Mouse (Mus musculus) left cerebral cortex, postnatal 36 days (tissue): Measurements from ENCODE around the gene Med19. TPM values are rescaled to one million over a fixed set of nuclear protein-coding genes. Genes with fewer than 3 reads are reported as not detected.
"Not testable (repeated sequence)": the region's sequence is repeated elsewhere in the genome, so short reads cannot be mapped to it uniquely, and the experiment has no call there.

ENCODE experiments used
- DNase-seq, 2 experiments: peaks; one replicate each; pipeline ENCODE4 v3.0.0; 2021 to 2022; ENCODE audit warnings: low spot score in 2 of 2, mixed read lengths in 1 of 2
- intact Hi-C: fragments of 180-260 bp; cut with DNase I; formaldehyde crosslinking; loops from one replicate; pipeline ENCODE4 v1.15.1; 2025
- total RNA-seq, 2 experiments: library from RNA; stranded (reverse); gene quantifications; 2 replicates each; pipeline ENCODE4 v1.2.3; 2021

The Med19 gene
- total RNA-seq, 2 experiments from 2014 or later: 27.2 to 31.9 TPM

GRCm38 (mm10) chr2:84714811-84715561 lies 36.8 kb downstream of the Med19 start, which contains the start of gene Zdhhc5:
Gene Zdhhc5 (minus strand): TSS chr2:84715180.
- DNase-seq: peak; percentile 98 to 99
- intact Hi-C loops: loop anchor here (1.0 to 5.0 kb wide), 3 partner anchors 12 to 82 kb away; partner anchors contain the start of genes Clp1, Gm28635, Med19 and Tmx2

- intact Hi-C loops: loop anchor here (1.0 to 5.0 kb wide), 2 partner anchors 12 to 82 kb away; partner anchors contain the start of genes Clp1 and Ube2l6
- DNase-seq: peak; percentile 77
Measured at GRCm38 (mm10) chr2:84715562-84716361, 37.6 kb downstream of the Med19 start.

GRCm38 (mm10) chr2:84716423-84717355 lies 38.5 kb downstream of the Med19 start:
- intact Hi-C loops: loop anchor here (5.0 kb wide), 1 partner anchor 81 kb away; the partner anchor contains the start of gene Ube2l6

GRCm38 (mm10) chr2:84717357-84717756 lies 39.2 kb downstream of the Med19 start:
- intact Hi-C loops: loop anchor here (5.0 kb wide), 1 partner anchor 80 kb away; the partner anchor contains the start of gene Ube2l6
- no peak for DNase-seq

More at GRCm38 (mm10) chr2:84716423-84717355, 38.5 kb downstream of the Med19 start:
- DNase-seq: no peak

GRCm38 (mm10) chr2:84720718-84721117 lies 42.5 kb downstream of the Med19 start:
- no peak for DNase-seq
- intact Hi-C loops: no loop called here

- DNase-seq: no peak
- intact Hi-C loops: no loop called here
Measured at GRCm38 (mm10) chr2:84721182-84721581, 43.0 kb downstream of the Med19 start.

GRCm38 (mm10) chr2:84723856-84724255 lies 45.7 kb downstream of the Med19 start:
- intact Hi-C loops: no loop called here
- no peak for DNase-seq

- no peak for DNase-seq
- intact Hi-C loops: no loop called here
Measured at GRCm38 (mm10) chr2:84725770-84726169, 47.6 kb downstream of the Med19 start.

- intact Hi-C loops: loop anchor here (1.0 kb wide), 1 partner anchor 11 kb away; the partner anchor contains the start of gene Zdhhc5
- DNase-seq: no peak
Measured at GRCm38 (mm10) chr2:84726716-84727115, 48.5 kb downstream of the Med19 start.

GRCm38 (mm10) chr2:84727172-84727858 lies 49.1 kb downstream of the Med19 start, which contains the start of gene Clp1:
Gene Clp1 (minus strand): TSS chr2:84727350.
- intact Hi-C loops: loop anchor here (1.0 kb wide), 1 partner anchor 12 kb away; the partner anchor contains the start of gene Zdhhc5
- DNase-seq: peak; percentile 96 to 97

- DNase-seq, intact Hi-C loops: not testable (repeated sequence)
Measured at GRCm38 (mm10) chr2:84728191-84728590, 50.0 kb downstream of the Med19 start.

GRCm38 (mm10) chr2:84731206-84731605 lies 53.0 kb downstream of the Med19 start:
- intact Hi-C loops: loop anchor here (10.0 kb wide), 1 partner anchor 314 kb away; the partner anchor contains the start of gene Tnks1bp1
- DNase-seq: no peak

- intact Hi-C loops: loop anchor here (10.0 kb wide), 1 partner anchor 312 kb away; the partner anchor contains the start of gene Tnks1bp1
Measured at GRCm38 (mm10) chr2:84732394-84732793, 54.2 kb downstream of the Med19 start.

GRCm38 (mm10) chr2:84733579-84734300 lies 55.5 kb downstream of the Med19 start, which contains the start of gene Ypel4:
Gene Ypel4 (plus strand): TSS chr2:84734058.
- intact Hi-C loops: loop anchor here (10.0 kb wide), 1 partner anchor 311 kb away; the partner anchor contains the start of gene Tnks1bp1
- DNase-seq: peak; percentile 72 to 79

More at GRCm38 (mm10) chr2:84732394-84732793, 54.2 kb downstream of the Med19 start:
- DNase-seq: no peak

- DNase-seq: peak; percentile 37 to 41
- intact Hi-C loops: loop anchor here (10.0 kb wide), 1 partner anchor 310 kb away; the partner anchor contains the start of gene Tnks1bp1
Measured at GRCm38 (mm10) chr2:84734351-84734864, 56.2 kb downstream of the Med19 start.

- intact Hi-C loops: loop anchor here (10.0 kb wide), 1 partner anchor 310 kb away; the partner anchor contains the start of gene Tnks1bp1
- DNase-seq: no peak
Measured at GRCm38 (mm10) chr2:84734919-84735318, 56.7 kb downstream of the Med19 start.
